Mouse (Mus musculus): ENCODE measurements around the gene Mapt. TPM values are rescaled to one million over a fixed set of nuclear protein-coding genes. Genes with fewer than 3 reads are reported as not detected.
A peak's percentile ranks its signal among the peaks of the same experiment; 100 is the strongest.
"Not testable (repeated sequence)": the region's sequence is repeated elsewhere in the genome, so short reads cannot be mapped to it uniquely, and the experiment has no call there.

Mapt gene
- polyA plus RNA-seq, 1 experiment from 2014 or later: 711 TPM

- no peak for ATAC-seq (ENCODE audit: low FRiP score)
- Histone ChIP-seq H3K9ac (peak overlapping the region; percentile 46), H3K4me2 (peak overlapping the region; percentile 80), H3K4me3 (peak overlapping the region; percentile 80), H3K27me3 (peaks cover 23% of the 10 kb centered on the region), H3K27ac (no peak overlapping the region), H3K36me3 (no peaks in the 10 kb centered on the region), H3K9me3 (no peaks in the 10 kb centered on the region), H3K4me1 (replicated peaks) (peaks cover 52% of the 10 kb centered on the region)
- 79% methylated on average over 2 of the region's 2 CpGs for WGBS
Observed at GRCm38 (mm10) chr11:104235881-104236280, 4.7 kb downstream of the Mapt start.

- peak overlapping the region; percentile 80; the same call in 1 of the 2 replicates for H3K4me2 ChIP-seq
- peak overlapping the region; percentile 46; the same call in 1 of the 2 replicates for H3K27ac ChIP-seq
- no peak for ATAC-seq (ENCODE audit: low FRiP score)
- no peak overlapping the region for H3K4me3 ChIP-seq
- H3K9ac ChIP-seq: no peak overlapping the region
- peaks cover 21% of the 10 kb centered on the region for H3K27me3 ChIP-seq
- no peaks in the 10 kb centered on the region for H3K9me3 ChIP-seq
- H3K4me1 ChIP-seq (replicated peaks): peaks cover 52% of the 10 kb centered on the region
- WGBS: 61% methylated on average over 7 of the region's 7 CpGs
- H3K36me3 ChIP-seq: no peaks in the 10 kb centered on the region
Observed at GRCm38 (mm10) chr11:104237226-104237625, 6.0 kb downstream of the Mapt start.

GRCm38 (mm10) chr11:104237958-104238747, 7.0 kb downstream of the Mapt start:
- H3K27me3 ChIP-seq: peaks cover 16% of the 10 kb centered on the region
- 59% methylated on average over 13 of the region's 13 CpGs for WGBS
- H3K9me3 ChIP-seq: no peaks in the 10 kb centered on the region
- ATAC-seq (ENCODE audit: low FRiP score): no peak
- peaks cover 52% of the 10 kb centered on the region for H3K4me1 ChIP-seq (replicated peaks)
- no peak overlapping the region for H3K9ac ChIP-seq
- H3K4me2 ChIP-seq: 0 out of 2 replicates have a peak overlapping the region, but pooled peaks have one; percentile 80
- H3K27ac ChIP-seq: no peak overlapping the region
- no peaks in the 10 kb centered on the region for H3K36me3 ChIP-seq
- no peak overlapping the region for H3K4me3 ChIP-seq

- not testable (repeated sequence) for H3K9ac ChIP-seq; H3K36me3 ChIP-seq; H3K27ac ChIP-seq; H3K9me3 ChIP-seq; ATAC-seq (ENCODE audit: low FRiP score); H3K27me3 ChIP-seq; H3K4me2 ChIP-seq; H3K4me3 ChIP-seq
- WGBS: 84% methylated on average over 6 of the region's 6 CpGs
- H3K4me1 ChIP-seq (replicated peaks): peaks cover 34% of the 10 kb centered on the region
Observed at GRCm38 (mm10) chr11:104245478-104245877, 14.3 kb downstream of the Mapt start.

GRCm38 (mm10) chr11:104246171-104246694, 15.0 kb downstream of the Mapt start:
- 26% methylated on average over 6 of the region's 6 CpGs for WGBS
- Histone ChIP-seq H3K27ac (no peak overlapping the region), H3K4me2 (no peak overlapping the region), H3K4me3 (no peak overlapping the region), H3K27me3 (no peaks in the 10 kb centered on the region), H3K4me1 (replicated peaks) (peaks cover 34% of the 10 kb centered on the region), H3K36me3 (no peaks in the 10 kb centered on the region), H3K9me3 (no peaks in the 10 kb centered on the region), H3K9ac (no peak overlapping the region)
- no peak for ATAC-seq (ENCODE audit: low FRiP score)

GRCm38 (mm10) chr11:104247141-104247717, 16.0 kb downstream of the Mapt start:
- H3K4me2 ChIP-seq: no peak overlapping the region
- H3K27ac ChIP-seq: 0 out of 2 replicates have a peak overlapping the region, but pooled peaks have one; percentile 14
- H3K9ac ChIP-seq: no peak overlapping the region
- no peak for ATAC-seq (ENCODE audit: low FRiP score)
- no peaks in the 10 kb centered on the region for H3K9me3 ChIP-seq
- H3K4me1 ChIP-seq (replicated peaks): peaks cover 34% of the 10 kb centered on the region
- 75% methylated on average over 6 of the region's 6 CpGs for WGBS
- no peaks in the 10 kb centered on the region for H3K36me3 ChIP-seq
- no peaks in the 10 kb centered on the region for H3K27me3 ChIP-seq
- H3K4me3 ChIP-seq: no peak overlapping the region

- no peak overlapping the region for H3K9ac ChIP-seq
- H3K4me2 ChIP-seq: no peak overlapping the region
- H3K36me3 ChIP-seq: no peaks in the 10 kb centered on the region
- no peaks in the 10 kb centered on the region for H3K27me3 ChIP-seq
- 82% methylated on average over 8 of the region's 8 CpGs for WGBS
- no peak overlapping the region for H3K4me3 ChIP-seq
- peaks cover 23% of the 10 kb centered on the region for H3K4me1 ChIP-seq (replicated peaks)
- ATAC-seq (ENCODE audit: low FRiP score): no peak
- no peaks in the 10 kb centered on the region for H3K9me3 ChIP-seq
- H3K27ac ChIP-seq: no peak overlapping the region
Observed at GRCm38 (mm10) chr11:104249420-104249819, 18.2 kb downstream of the Mapt start.

- peaks cover 13% of the 10 kb centered on the region for H3K4me1 ChIP-seq (replicated peaks)
- no peak for ATAC-seq (ENCODE audit: low FRiP score)
- 84% methylated on average over 6 of the region's 6 CpGs for WGBS
- H3K9me3 ChIP-seq: no peaks in the 10 kb centered on the region
- H3K27me3 ChIP-seq: no peaks in the 10 kb centered on the region
- no peak overlapping the region for H3K9ac ChIP-seq
- H3K4me3 ChIP-seq: no peak overlapping the region
- H3K4me2 ChIP-seq: no peak overlapping the region
- H3K36me3 ChIP-seq: peaks cover 3% of the 10 kb centered on the region; the same call in 1 of the 2 replicates
- H3K27ac ChIP-seq: no peak overlapping the region
Observed at GRCm38 (mm10) chr11:104251121-104251520, 19.9 kb downstream of the Mapt start.

- H3K9ac ChIP-seq: no peak overlapping the region
- peaks cover 3% of the 10 kb centered on the region for H3K4me1 ChIP-seq (replicated peaks)
- H3K27me3 ChIP-seq: no peaks in the 10 kb centered on the region
- peaks cover 6% of the 10 kb centered on the region; the same call in 1 of the 2 replicates for H3K36me3 ChIP-seq
- 68% methylated on average over 3 of the region's 3 CpGs for WGBS
- H3K4me3 ChIP-seq: no peak overlapping the region
- H3K9me3 ChIP-seq: no peaks in the 10 kb centered on the region
- H3K4me2 ChIP-seq: no peak overlapping the region
- ATAC-seq (ENCODE audit: low FRiP score): no peak
- H3K27ac ChIP-seq: no peak overlapping the region
Observed at GRCm38 (mm10) chr11:104252094-104252493, 20.9 kb downstream of the Mapt start.

- no peaks in the 10 kb centered on the region for H3K27me3 ChIP-seq
- no peak overlapping the region for H3K27ac ChIP-seq
- H3K4me3 ChIP-seq: no peak overlapping the region
- no peak overlapping the region for H3K9ac ChIP-seq
- peaks cover 9% of the 10 kb centered on the region; the same call in 1 of the 2 replicates for H3K4me1 ChIP-seq (replicated peaks)
- no peaks in the 10 kb centered on the region for H3K9me3 ChIP-seq
- 84% methylated on average over 10 of the region's 10 CpGs for WGBS
- ATAC-seq (ENCODE audit: low FRiP score): no peak
- H3K4me2 ChIP-seq: no peak overlapping the region
- H3K36me3 ChIP-seq: peaks cover 9% of the 10 kb centered on the region
Observed at GRCm38 (mm10) chr11:104254408-104255039, 23.3 kb downstream of the Mapt start.

GRCm38 (mm10) chr11:104256179-104256578, 25.0 kb downstream of the Mapt start:
- H3K4me3 ChIP-seq: no peak overlapping the region
- peaks cover 9% of the 10 kb centered on the region for H3K36me3 ChIP-seq
- no peak overlapping the region for H3K27ac ChIP-seq
- no peak overlapping the region for H3K4me2 ChIP-seq
- no peak for ATAC-seq (ENCODE audit: low FRiP score)
- peaks cover 9% of the 10 kb centered on the region; the same call in 1 of the 2 replicates for H3K4me1 ChIP-seq (replicated peaks)
- H3K9me3 ChIP-seq: no peaks in the 10 kb centered on the region
- 91% methylated on average over 2 of the region's 2 CpGs for WGBS
- H3K27me3 ChIP-seq: no peaks in the 10 kb centered on the region
- no peak overlapping the region for H3K9ac ChIP-seq

GRCm38 (mm10) chr11:104258991-104259390, 27.8 kb downstream of the Mapt start:
- H3K9ac ChIP-seq: no peak overlapping the region
- H3K9me3 ChIP-seq: no peaks in the 10 kb centered on the region
- peaks cover 9% of the 10 kb centered on the region; the same call in 1 of the 2 replicates for H3K4me1 ChIP-seq (replicated peaks)
- WGBS: 45% methylated on average over 4 of the region's 4 CpGs
- no peak for ATAC-seq (ENCODE audit: low FRiP score)
- H3K4me3 ChIP-seq: no peak overlapping the region
- no peak overlapping the region for H3K4me2 ChIP-seq
- no peaks in the 10 kb centered on the region for H3K27me3 ChIP-seq
- H3K27ac ChIP-seq: no peak overlapping the region
- H3K36me3 ChIP-seq: peaks cover 9% of the 10 kb centered on the region

All from hindbrain, embryonic 13.5 days (tissue).